10 mouse cellular contexts compared by ENCODE assay signal in the genomic region with DNA sequence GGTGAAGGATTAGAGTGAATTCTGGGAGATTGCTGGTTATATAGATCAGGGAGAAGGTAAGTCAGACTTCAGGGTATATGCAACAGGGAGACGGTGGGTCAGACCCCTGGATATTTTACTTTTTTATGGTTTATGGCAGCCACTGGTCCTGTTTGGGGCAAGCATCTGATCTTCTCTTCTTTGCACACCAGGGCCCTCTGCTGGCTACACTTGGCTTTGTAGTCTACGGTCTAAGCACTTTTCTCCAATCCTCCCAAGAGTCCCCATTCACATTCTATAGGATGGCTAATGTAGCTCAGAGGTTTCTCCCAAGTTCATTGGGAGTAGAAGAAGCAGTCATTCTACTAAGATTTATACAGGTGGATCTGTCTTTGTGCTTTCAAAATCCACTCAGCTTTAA.
DNase-seq lines count a peak whose midpoint lies in the region; ATAC-seq and TF ChIP-seq lines count a peak whose summit lies in the region.
"Had no signal": no experiment of that assay in that cellular context is flagged by ENCODE, and none has a peak within 500 bp of the region (broad histone marks: within the 10 kb centered on the region; RNA-seq: fewer than 3 reads in every experiment).

No protein-coding gene starts in this region.

- no peaks in the 10 kb centered on the region for H3K9me3 ChIP-seq in midbrain, embryonic 13.5 days
- H3K9me3 ChIP-seq: megakaryocyte, embryonic 14.5 days had no signal

- H3K4me2 ChIP-seq in midbrain, embryonic 13.5 days (replicated peaks): no peak overlapping the region

- H3K4me3 ChIP-seq in layer of hippocampus, adult 2 months: no peak overlapping the region
- H3K4me3 ChIP-seq in midbrain, embryonic 13.5 days (replicated peaks): no peak overlapping the region
- H3K4me3 ChIP-seq: megakaryocyte, embryonic 14.5 days had no signal

- TF ChIP-seq CTCF in layer of hippocampus, adult 2 months (conservative IDR thresholded peaks at IDR 0.05): peak; percentile 72

- 94% methylated on average over 2 of the region's 2 CpGs for WGBS in midbrain, embryonic 13.5 days

- no peaks in the 10 kb centered on the region for H3K27me3 ChIP-seq in midbrain, embryonic 13.5 days
- H3K27me3 ChIP-seq: megakaryocyte, embryonic 14.5 days had no signal

- H3K4me1 ChIP-seq in midbrain, embryonic 13.5 days (replicated peaks): no peaks in the 10 kb centered on the region
- H3K4me1 ChIP-seq: megakaryocyte, embryonic 14.5 days had no signal

- ATAC-seq in megakaryocyte, adult 5-6 weeks (ENCODE audit: poor library complexity, severe bottlenecking): no peak
- ATAC-seq in midbrain, embryonic 13.5 days: no peak

- no peak overlapping the region for H3K9ac ChIP-seq in midbrain, embryonic 13.5 days (replicated peaks)

- DNase-seq in adrenal gland, postnatal 10 days: peak; percentile 55
- DNase-seq in adrenal gland, postnatal 4 days (ENCODE audit: low spot score in 2 of 2): no peak
- no peak for DNase-seq in layer of hippocampus, adult 2 months (ENCODE audit: low spot score in 2 of 2)
- DNase-seq in layer of hippocampus, adult 8-10 months (ENCODE audit: low spot score in 2 of 2): no peak
- peak; percentile 43 for DNase-seq in NIH3T3 (ENCODE audit: low read depth)
- DNase-seq in kidney, postnatal 14 days: peak; percentile 24
- DNase-seq: thymus, adult 2 months had no signal

- H3K27ac ChIP-seq in layer of hippocampus, adult 2 months: no peak overlapping the region
- H3K27ac ChIP-seq in midbrain, embryonic 13.5 days: no peak overlapping the region

- no peaks in the 10 kb centered on the region for H3K36me3 ChIP-seq in midbrain, embryonic 13.5 days

Comparison
In these comparisons a context has a peak if more than half of its experiments do, and no peak if none do; other contexts are left out.
1. DNase-seq: peak in adrenal gland, postnatal 10 days (single experiment), NIH3T3 (single experiment) and kidney, postnatal 14 days (single experiment); none in adrenal gland, postnatal 4 days (0 of 2), layer of hippocampus, adult 2 months (0 of 2) and layer of hippocampus, adult 8-10 months (0 of 2).